Mouse (Mus musculus) heart, embryonic 16.5 days (tissue): ENCODE data around the gene 4930507D05Rik. TPM values are rescaled to one million over a fixed set of nuclear protein-coding genes. Genes with fewer than 3 reads are reported as not detected.
"Not testable (repeated sequence)": the region's sequence is repeated elsewhere in the genome, so short reads cannot be mapped to it uniquely, and the experiment has no call there.

ENCODE experiments used
- ATAC-seq: fragments of 200-750 bp; cut with Nextera tagmentation; replicated peaks from 2 replicates; pipeline ENCODE4 v1.8.0; 2017; ENCODE audit warnings: moderate number of reproducible peaks; ENCODE audit not compliant: insufficient read depth, low FRiP score; ENCODE audit errors: extremely low read depth
- H3K27ac ChIP-seq: fragments of 300-500 bp; sonication (generic); 2 replicates; pipeline ENCODE4 v1.5.1; 2014; ENCODE audit warnings: mild to moderate bottlenecking, low read length, control low read depth, moderate library complexity
- H3K27me3 ChIP-seq: fragments of 300-500 bp; sonication (generic); 2 replicates; pipeline ENCODE4 v1.6.1; 2014; ENCODE audit warnings: low read length, mixed read lengths; ENCODE audit not compliant: control insufficient read depth, insufficient read depth
- H3K36me3 ChIP-seq: fragments of 300-500 bp; sonication (generic); 2 replicates; pipeline ENCODE4 v1.6.1; 2014; ENCODE audit not compliant: control insufficient read depth, insufficient read depth
- H3K4me1 ChIP-seq: fragments of 300-500 bp; sonication (generic); 2 replicates; pipeline ENCODE4 v1.6.1; 2014; ENCODE audit warnings: low read length, mixed read lengths; ENCODE audit not compliant: control insufficient read depth, insufficient read depth
- H3K4me2 ChIP-seq: fragments of 300-500 bp; sonication (generic); 2 replicates; pipeline ENCODE4 v1.6.1; 2014; ENCODE audit warnings: low read depth, mild to moderate bottlenecking, control low read depth, low read length
- H3K4me3 ChIP-seq: fragments of 300-500 bp; sonication (generic); 2 replicates; pipeline ENCODE4 v1.5.1; 2014; ENCODE audit warnings: mild to moderate bottlenecking, control low read depth, low read length
- H3K9ac ChIP-seq: fragments of 300-500 bp; sonication (generic); 2 replicates; pipeline ENCODE4 v1.6.1; 2014; ENCODE audit warnings: low read length, control low read depth
- H3K9me3 ChIP-seq: fragments of 300-500 bp; sonication (generic); replicated peaks from 2 replicates; pipeline ENCODE4 v1.6.1; 2016; ENCODE audit warnings: low read length; ENCODE audit not compliant: control insufficient read depth
- WGBS: fragments of 180-500 bp; shearing (Covaris S2); extraction: QIAGEN DNeasy Blood & Tissue Kit; methylation state at CpG from one replicate; pipeline ENCODE4 v1.1.7; 2014; 5-methylcytosine and 5-hydroxymethylcytosine counted together
- polyA plus RNA-seq: library from polyadenylated mRNA; unstranded; fragments of >200 nt; fragmentation: Nextera tagmentation; extraction: Ambion mirVana; gene quantifications from 2 replicates; pipeline ENCODE4 v1.2.1, GENCODE M21; 2015

The 4930507D05Rik gene
- polyA plus RNA-seq, 1 experiment from 2014 or later, result 0.66 TPM

GRCm38 (mm10) chr10:62488266-62488665 is 39.0 kb downstream of the 4930507D05Rik start:
- ATAC-seq, result no peak
- H3K9ac ChIP-seq, result no peak overlapping the region
- H3K4me2 ChIP-seq, result no peak overlapping the region
- H3K9me3 ChIP-seq, result no peaks in the 10 kb centered on the region
- no peaks in the 10 kb centered on the region for H3K36me3 ChIP-seq
- 22% methylated on average over 1 of the region's 1 CpGs for WGBS
- H3K4me1 ChIP-seq, result peaks cover 7% of the 10 kb centered on the region; the same call in 1 of the 2 replicates
- no peak overlapping the region for H3K27ac ChIP-seq
- H3K4me3 ChIP-seq, result no peak overlapping the region
- no peaks in the 10 kb centered on the region for H3K27me3 ChIP-seq

DNA sequence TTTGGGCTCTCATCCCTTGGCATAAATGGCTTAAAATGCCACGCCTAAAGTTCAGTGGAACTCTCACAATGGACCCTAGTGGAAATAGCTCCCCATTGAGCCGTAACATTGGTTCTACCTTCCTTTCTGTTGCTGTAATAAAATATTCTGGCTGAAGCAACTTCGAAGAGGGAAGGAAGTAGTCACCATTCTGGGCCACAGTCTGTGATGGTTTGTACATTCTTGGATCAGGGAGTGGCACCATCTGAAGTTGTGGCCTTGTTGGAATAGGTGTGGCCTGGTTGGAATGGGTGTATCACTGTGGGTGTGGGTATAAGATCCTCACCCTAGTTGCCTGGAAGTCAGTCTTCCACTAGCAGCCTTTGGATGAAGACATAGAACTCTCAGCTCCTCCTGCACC is 42.4 kb downstream of the 4930507D05Rik start:
- not testable (repeated sequence) for H3K27ac ChIP-seq, H3K36me3 ChIP-seq, ATAC-seq, H3K4me1 ChIP-seq, H3K4me3 ChIP-seq, H3K27me3 ChIP-seq, H3K4me2 ChIP-seq, H3K9me3 ChIP-seq, H3K9ac ChIP-seq
- WGBS, result 75% methylated on average over 3 of the region's 3 CpGs

DNA sequence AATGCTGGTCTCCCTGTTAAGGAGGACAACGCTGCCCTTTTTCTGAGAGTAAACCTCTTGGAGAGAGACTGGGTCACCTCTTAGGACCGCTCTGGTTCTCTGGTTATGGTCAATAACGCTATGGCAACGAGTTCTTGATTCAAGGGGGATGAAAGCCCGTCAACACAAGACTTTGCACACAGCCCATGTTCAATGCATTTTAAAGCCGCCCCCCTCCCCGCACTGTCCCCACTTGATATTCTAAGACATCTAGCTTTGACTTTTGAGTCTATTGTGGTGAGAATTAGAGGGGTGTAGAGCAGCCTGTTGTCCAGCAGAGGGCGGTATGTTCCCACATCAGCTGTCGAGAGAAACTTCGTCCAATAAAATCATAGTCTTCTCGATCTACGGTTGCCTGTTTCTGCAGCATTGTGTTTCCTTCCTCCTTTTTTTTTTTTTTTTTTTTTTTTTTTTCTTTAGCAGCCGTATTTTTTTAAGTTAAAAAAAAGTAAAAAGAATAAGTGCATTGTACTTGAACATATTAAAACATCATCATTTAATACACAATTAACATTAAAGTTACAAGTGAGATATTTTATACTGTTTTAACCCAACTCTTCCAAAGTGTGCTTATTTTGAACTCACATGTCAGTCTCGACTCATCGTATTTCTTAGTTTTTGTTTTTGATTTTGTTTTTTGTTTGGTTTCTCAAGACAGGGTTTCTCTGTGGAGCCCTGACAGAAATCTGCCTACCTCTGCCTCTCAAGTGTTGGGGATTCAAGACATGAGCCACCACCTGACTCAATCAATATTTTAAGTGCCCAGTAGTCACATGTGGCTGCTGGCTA is 51.0 kb downstream of the 4930507D05Rik start:
- Histone ChIP-seq H3K36me3 (no peaks in the 10 kb centered on the region), H3K9ac (no peak overlapping the region), H3K9me3 (no peaks in the 10 kb centered on the region), H3K4me1 (no peaks in the 10 kb centered on the region; the same call in 1 of the 2 replicates), H3K27me3 (no peaks in the 10 kb centered on the region), H3K4me3 (no peak overlapping the region), H3K4me2 (no peak overlapping the region), H3K27ac (no peak overlapping the region)
- peak; percentile 63; the same call in 1 of the 2 replicates for ATAC-seq
- WGBS, result 21% methylated on average over 15 of the region's 15 CpGs

Other genes with a start within 250 kb of the 4930507D05Rik start
- gene Tspan15, start 218.2 kb upstream of the 4930507D05Rik start, polyA plus RNA-seq, result 10.9 and 16.2 TPM in 2 replicates
- gene Tacr2, start 197.1 kb upstream of the 4930507D05Rik start, polyA plus RNA-seq, result 0.05 TPM in 1 of 2 replicates, not detected in the other
- 232 and 240 TPM in 2 replicates for gene Hk1, start 69.6 kb upstream of the 4930507D05Rik start, polyA plus RNA-seq
- gene Hkdc1, start 27.0 kb upstream of the 4930507D05Rik start, polyA plus RNA-seq, result 0.33 and 0.35 TPM in 2 replicates
- 29.2 and 29.9 TPM in 2 replicates for gene Supv3l1, start 249 bp downstream of the 4930507D05Rik start, polyA plus RNA-seq
- 73.4 and 80.2 TPM in 2 replicates for gene Vps26a, start 37.3 kb downstream of the 4930507D05Rik start, polyA plus RNA-seq
- gene Srgn, start 78.0 kb downstream of the 4930507D05Rik start, polyA plus RNA-seq, result 18.6 and 28.8 TPM in 2 replicates
- 28.5 and 29.1 TPM in 2 replicates for gene Kif1bp, start 129.0 kb downstream of the 4930507D05Rik start, polyA plus RNA-seq
- gene Ddx21, start 152.8 kb downstream of the 4930507D05Rik start, polyA plus RNA-seq, result 11.0 and 13.4 TPM in 2 replicates
- gene Ddx50, start 201.7 kb downstream of the 4930507D05Rik start, polyA plus RNA-seq, result 90.0 and 99.9 TPM in 2 replicates